Mouse (Mus musculus) testis, adult 10 weeks (tissue): Measurements from ENCODE around the gene Srsf7. TPM values are rescaled to one million over a fixed set of nuclear protein-coding genes. Genes with fewer than 3 reads are reported as not detected.

Experiments
- polyA plus RNA-seq: library from polyadenylated mRNA; stranded (reverse); fragments of 350-450 nt; fragmentation: Illumina TruSeq; extraction: RNeasy Lipid Tissue Mini Kit (QIAGEN cat#74804); gene quantifications from one replicate; pipeline ENCODE4 v1.2.3, GENCODE M21; 2014; ENCODE audit warnings: low read depth, low replicate concordance

Gene Srsf7
- 144 TPM for polyA plus RNA-seq

DNA sequence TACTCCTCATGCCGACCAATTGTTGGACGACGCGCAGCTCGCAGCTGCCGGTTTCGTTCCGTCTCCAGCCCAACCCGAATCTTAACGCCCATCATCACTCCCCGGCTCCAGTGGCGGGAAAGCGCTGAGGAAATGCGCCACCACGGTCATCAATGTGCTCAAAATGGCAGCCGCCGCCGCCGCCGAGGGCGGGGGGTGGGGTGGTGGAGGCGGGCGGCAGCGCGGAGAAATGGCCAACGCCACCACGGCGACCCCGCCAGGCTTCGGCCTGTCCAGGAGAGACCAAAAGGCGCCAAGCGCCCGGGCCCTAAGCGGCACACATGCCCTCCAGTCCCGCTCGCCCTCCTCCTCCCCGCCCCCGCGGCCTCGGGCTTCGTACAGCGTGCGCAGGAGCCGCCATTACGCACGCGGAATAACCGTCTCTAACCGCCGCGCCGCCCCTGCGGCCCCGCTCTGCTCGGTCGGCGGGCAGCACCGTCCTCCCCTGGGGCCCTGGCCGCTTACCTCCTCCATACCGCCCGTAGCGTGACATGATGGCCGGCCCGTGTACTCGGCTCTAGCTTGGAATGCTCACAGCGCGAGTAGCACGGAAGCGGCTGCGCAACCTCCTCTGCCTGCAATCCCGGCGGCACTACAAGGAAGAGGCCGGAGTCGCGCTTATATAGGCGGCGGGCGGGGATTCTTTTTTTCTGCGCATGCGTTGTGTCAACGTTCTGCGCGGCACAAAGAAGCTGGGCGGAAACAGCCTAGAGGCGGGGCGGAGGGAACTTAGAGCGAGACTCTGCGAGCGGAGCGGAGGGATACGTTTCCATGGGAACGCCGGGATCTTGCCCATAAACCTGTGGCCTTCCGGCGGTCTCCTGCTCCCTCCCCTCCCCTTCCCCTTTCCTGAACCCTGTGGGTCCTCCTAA lies at the start of gene Srsf7, which contains the start of gene Ttc39d:
Gene Srsf7, minus strand, starts transcription at position 637 of the 911 bp plus-strand sequence.
Gene Ttc39d, plus strand, starts transcription at position 790 of the 911 bp plus-strand sequence.

DNA sequence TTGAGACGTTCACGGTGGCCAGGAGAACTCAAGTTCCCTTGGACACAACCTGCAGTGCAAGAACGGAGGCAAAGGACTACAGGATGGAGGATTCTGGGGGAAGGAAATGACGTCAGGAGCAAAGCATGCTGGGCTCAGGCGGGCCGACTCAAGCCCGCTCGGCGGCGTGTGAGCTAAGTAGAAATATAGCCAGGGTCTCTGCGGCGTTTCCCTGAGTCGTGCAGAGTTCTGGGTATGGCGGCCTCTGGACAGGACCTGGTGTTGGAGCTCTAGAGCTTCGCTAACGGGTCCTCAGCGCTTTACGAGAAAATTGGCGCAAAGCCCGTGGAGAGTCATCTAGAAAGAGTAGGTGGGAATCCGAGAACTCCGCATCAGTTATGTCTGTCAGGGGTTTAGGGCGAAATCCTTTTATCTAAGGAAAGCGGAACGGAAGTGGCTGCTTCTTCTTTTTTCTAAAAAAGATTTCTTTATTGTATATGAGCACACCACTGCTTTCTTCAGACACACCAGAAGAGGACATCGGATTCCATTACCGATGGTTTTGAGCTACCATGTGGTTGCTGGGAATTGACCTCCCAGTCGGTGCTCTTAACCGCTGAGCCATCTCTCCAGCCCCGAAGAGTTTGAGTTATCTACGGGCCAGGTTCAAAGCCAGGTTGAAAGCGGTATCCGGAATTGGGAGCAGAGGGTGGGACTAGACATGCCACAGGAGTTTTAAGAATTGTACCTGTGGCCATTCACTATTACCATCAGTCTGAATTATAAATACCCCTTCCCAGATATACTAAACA lies 17.4 kb upstream of the Srsf7 start, which contains the start of gene Gemin6:
Gene Gemin6, plus strand, starts transcription at position 116 of the 791 bp plus-strand sequence.

Other genes starting within 250 kb of the Srsf7 start
- gene Hnrnpll, start 145.0 kb downstream of the Srsf7 start, polyA plus RNA-seq: 186 TPM
- gene Galm, start 79.8 kb downstream of the Srsf7 start, polyA plus RNA-seq: 25.0 TPM
- 678 TPM for gene Ttc39d, start 153 bp upstream of the Srsf7 start, polyA plus RNA-seq
- 24.8 TPM for gene Gemin6, start 17.1 kb upstream of the Srsf7 start, polyA plus RNA-seq
- gene Morn2, start 82.9 kb upstream of the Srsf7 start, polyA plus RNA-seq: 381 TPM
- 7.8 TPM for gene Dhx57, start 83.2 kb upstream of the Srsf7 start, polyA plus RNA-seq
- gene Arhgef33, start 100.1 kb upstream of the Srsf7 start, polyA plus RNA-seq: 47.8 TPM
- not detected for gene Gm10190, start 166.2 kb upstream of the Srsf7 start, polyA plus RNA-seq